Comparison of ENCODE assay signal across 13 mouse cellular contexts in genomic region chr9:115239861-115240260, GRCm38 (mm10).
"Had no signal": no experiment of that assay in that cellular context is flagged by ENCODE, and none has a peak within 500 bp of the region (broad histone marks: within the 10 kb centered on the region; RNA-seq: fewer than 3 reads in every experiment).

No protein-coding gene starts in this region.

- H3K9ac ChIP-seq: lung, embryonic 15.5 days; midbrain, embryonic 12.5 days; stomach, embryonic 15.5 days had no signal

- DNase-seq: kidney, adult 11 months; kidney, postnatal 14 days; lung, postnatal 14 days; right cerebral cortex, postnatal 4 days; spleen, adult 18-20 months; thymus, postnatal 36 days had no signal

- H3K4me3 ChIP-seq: left cerebral cortex, adult 2 months; limb, embryonic 10.5 days; lung, embryonic 15.5 days; megakaryocyte, embryonic 14.5 days; midbrain, embryonic 12.5 days; stomach, embryonic 15.5 days had no signal

- H3K27ac ChIP-seq: left cerebral cortex, adult 2 months; limb, embryonic 10.5 days; lung, embryonic 15.5 days; macrophage; midbrain, embryonic 12.5 days; stomach, embryonic 15.5 days had no signal

- H3K27me3 ChIP-seq: lung, embryonic 15.5 days; megakaryocyte, embryonic 14.5 days; midbrain, embryonic 12.5 days; stomach, embryonic 15.5 days had no signal

- H3K9me3 ChIP-seq: limb, embryonic 10.5 days; lung, embryonic 15.5 days; megakaryocyte, embryonic 14.5 days; midbrain, embryonic 12.5 days; stomach, embryonic 15.5 days had no signal

- H3K4me2 ChIP-seq: lung, embryonic 15.5 days; midbrain, embryonic 12.5 days; stomach, embryonic 15.5 days had no signal

- H3K4me1 ChIP-seq: lung, embryonic 15.5 days; midbrain, embryonic 12.5 days; stomach, embryonic 15.5 days had no signal
